ENCODE assay signal across 25 mouse cellular contexts in genomic region chr6:10091920-10092661, GRCm38 (mm10).
"Had no signal": no experiment of that assay in that cellular context is flagged by ENCODE, and none has a peak within 500 bp of the region (broad histone marks: within the 10 kb centered on the region; RNA-seq: fewer than 3 reads in every experiment).

No protein-coding gene starts in this region.

- H3K36me3 ChIP-seq: heart, embryonic 10.5 days; heart, embryonic 12.5 days; hindbrain, embryonic 10.5 days; hindbrain, embryonic 12.5 days; intestine, embryonic 15.5 days; limb, embryonic 13.5 days; limb, embryonic 15.5 days; liver, embryonic 12.5 days had no signal

- H3K27me3 ChIP-seq: heart, embryonic 12.5 days; hindbrain, embryonic 12.5 days; intestine, embryonic 15.5 days; limb, embryonic 13.5 days; limb, embryonic 15.5 days; liver, embryonic 12.5 days had no signal

- H3K9me3 ChIP-seq: hindbrain, embryonic 10.5 days; hindbrain, embryonic 12.5 days; intestine, embryonic 15.5 days; limb, embryonic 13.5 days; limb, embryonic 15.5 days; liver, embryonic 12.5 days had no signal

- H3K4me1 ChIP-seq: heart, embryonic 10.5 days; heart, embryonic 12.5 days; hindbrain, embryonic 10.5 days; hindbrain, embryonic 12.5 days; intestine, embryonic 15.5 days; limb, embryonic 13.5 days; limb, embryonic 15.5 days; liver, embryonic 12.5 days had no signal

- H3K9ac ChIP-seq: heart, embryonic 12.5 days; hindbrain, embryonic 12.5 days; hindbrain, embryonic 14.5 days; intestine, embryonic 15.5 days; limb, embryonic 13.5 days; limb, embryonic 15.5 days; liver, embryonic 12.5 days; liver, embryonic 14.5 days had no signal

- H3K27ac ChIP-seq: gastrocnemius, adult 2 months; heart, embryonic 10.5 days; hindbrain, embryonic 10.5 days; hindbrain, embryonic 12.5 days; hindbrain, embryonic 14.5 days; intestine, embryonic 15.5 days; limb, embryonic 13.5 days; limb, embryonic 15.5 days; liver, embryonic 12.5 days; liver, embryonic 14.5 days had no signal

- H3K4me3 ChIP-seq: gastrocnemius, adult 2 months; heart, embryonic 10.5 days; heart, embryonic 12.5 days; hindbrain, embryonic 10.5 days; hindbrain, embryonic 12.5 days; intestine, embryonic 15.5 days; limb, embryonic 13.5 days; limb, embryonic 15.5 days; liver, embryonic 12.5 days had no signal

- ATAC-seq: hindbrain, embryonic 16.5 days; inflammation-experienced regulatory T-cells, adult 6 months; intestine, embryonic 15.5 days; intestine, postnatal 0 days; liver, embryonic 12.5 days had no signal

- H3K4me2 ChIP-seq: heart, embryonic 12.5 days; hindbrain, embryonic 12.5 days; hindbrain, embryonic 14.5 days; intestine, embryonic 15.5 days; limb, embryonic 13.5 days; limb, embryonic 15.5 days; liver, embryonic 12.5 days had no signal

- DNase-seq: gastrocnemius, adult 2 months; gastrocnemius, postnatal 10 days; gastrocnemius, postnatal 25 days; heart, postnatal 10 days; heart, postnatal 4 days; kidney, adult 18-20 months; kidney, postnatal 10 days; kidney, postnatal 25 days; kidney, postnatal 4 days; layer of hippocampus, adult 9-11 months; layer of hippocampus, postnatal 36 days; left cerebral cortex, postnatal 4 days had no signal
